Mouse (Mus musculus) testis, adult 2 months (tissue): Measurements from ENCODE around the gene Rgsl1.
"Not testable (repeated sequence)": the region's sequence is repeated elsewhere in the genome, so short reads cannot be mapped to it uniquely, and the experiment has no call there.

Experiments used
- CTCF ChIP-seq: fragments of 200-500 bp; IDR thresholded peaks from 2 replicates; pipeline ENCODE4 v1.5.1; 2012; ENCODE audit warnings: low read depth, mild to moderate bottlenecking, inconsistent platforms, low read length, moderate library complexity; ENCODE audit not compliant: control insufficient read depth, insufficient read depth, insufficient replicate concordance
- POLR2A ChIP-seq: fragments of 200-500 bp; IDR thresholded peaks from 2 replicates; pipeline ENCODE4 v1.6.1; 2012; ENCODE audit warnings: low read depth, mild to moderate bottlenecking, inconsistent platforms, low read length, moderate library complexity; ENCODE audit not compliant: control insufficient read depth

GRCm38 (mm10) chr1:153880391-153880790, 36.4 kb upstream of the Rgsl1 start:
- TF ChIP-seq POLR2A, CTCF: not testable (repeated sequence)
